Mouse (Mus musculus): ENCODE measurements at regions not wholly inside any gene's neighbourhood (a gene's known extent, or its start where the extent isn't known, plus 50 kb on each side); places are given as distances from the start of the nearest gene placed in this dataset.

- DNase-seq = no peak
Measured at GRCm38 (mm10) chr16:63369868-63370267, 494.1 kb downstream of the Epha3 start.

GRCm38 (mm10) chr16:63371275-63371674, 492.7 kb downstream of the Epha3 start:
- no peak for DNase-seq

- no peak for DNase-seq
Measured at GRCm38 (mm10) chr16:63404976-63405375, 459.0 kb downstream of the Epha3 start.

DNA sequence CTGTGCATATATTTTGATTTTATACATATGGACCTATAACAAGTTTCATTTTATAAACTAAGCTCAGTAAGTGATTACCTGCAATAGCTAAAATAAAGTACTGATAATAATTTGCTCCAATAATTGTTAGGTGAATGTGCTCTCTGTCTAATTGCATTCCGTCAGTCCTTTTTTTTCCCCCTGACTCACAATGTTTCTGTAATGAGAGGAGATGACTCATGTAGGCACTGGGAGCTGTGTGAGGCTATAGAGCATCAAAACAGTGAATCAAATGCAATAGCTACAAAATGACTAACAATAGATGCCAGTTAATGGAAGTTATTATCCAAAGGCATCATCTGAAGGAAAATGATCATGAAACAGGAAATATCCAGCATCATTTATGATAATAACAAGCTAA, 451.3 kb downstream of the Epha3 start:
- DNase-seq = no peak

DNA sequence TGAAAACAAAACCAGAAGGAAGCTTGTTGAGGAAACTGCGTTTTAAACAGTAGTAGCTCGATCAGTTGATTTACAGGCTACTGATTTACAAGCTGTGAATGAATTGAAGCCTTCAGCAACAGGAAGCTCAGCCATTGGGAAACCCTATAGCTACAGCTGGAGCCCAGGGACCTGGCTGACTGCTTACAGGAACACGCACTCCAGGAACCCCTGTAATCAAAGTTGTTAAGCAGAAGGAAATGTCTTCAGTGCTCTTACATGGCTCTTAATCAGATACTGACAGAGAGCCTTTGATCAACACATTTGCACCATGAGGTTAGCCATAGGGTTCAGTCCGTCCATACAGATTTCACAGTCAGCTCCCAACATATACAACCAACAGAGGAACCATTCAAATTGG, 411.7 kb downstream of the Epha3 start:
- DNase-seq = no peak

DNA sequence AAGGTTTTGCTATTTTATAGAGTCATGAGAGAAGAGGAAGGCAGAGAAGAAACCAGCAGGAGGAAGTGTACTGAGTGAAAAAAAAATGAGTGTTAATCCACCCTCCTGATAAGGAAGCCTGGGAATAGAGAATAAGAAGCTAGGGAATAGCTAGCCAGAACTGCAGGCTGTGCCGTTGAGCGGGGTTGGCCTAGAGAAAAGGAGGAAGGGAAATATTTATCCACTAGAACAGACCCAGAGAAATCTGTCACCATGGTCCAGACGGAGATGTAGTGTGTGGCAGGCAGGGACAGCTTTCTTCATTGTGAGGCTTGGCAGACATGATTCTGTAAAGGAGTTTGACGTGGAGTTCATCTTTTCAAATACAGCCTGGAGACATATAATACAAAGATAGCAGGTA, 397.4 kb downstream of the Epha3 start:
- DNase-seq = no peak

DNA sequence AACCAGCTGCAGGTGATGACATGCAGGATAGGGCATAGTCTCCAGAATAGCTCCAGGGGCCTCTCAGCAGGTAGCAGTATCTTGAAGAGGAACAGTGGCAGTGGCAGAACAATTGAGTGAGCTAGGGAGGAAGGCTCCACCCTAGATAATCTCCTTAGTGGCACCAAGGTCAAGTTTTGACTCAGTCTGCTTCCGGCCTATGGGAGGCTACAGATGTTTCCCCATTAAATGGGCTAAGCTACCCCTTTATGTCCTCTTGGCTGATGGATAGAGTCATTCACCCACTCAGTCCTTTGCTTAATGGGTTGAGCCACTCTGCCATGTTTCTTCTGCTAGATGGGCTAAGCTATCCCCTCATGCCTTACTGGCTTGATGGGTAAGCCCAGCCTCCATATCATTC, 395.1 kb downstream of the Epha3 start:
- no peak for DNase-seq

All from kidney, postnatal 25 days (tissue).